Mouse (Mus musculus) spleen, adult 2 months (tissue): ENCODE measurements around the gene Gsc2.

Experiments
- CTCF ChIP-seq: fragments of 200-500 bp; IDR thresholded peaks from 2 replicates; pipeline ENCODE4 v1.5.1; 2011; ENCODE audit warnings: mild to moderate bottlenecking, inconsistent platforms; ENCODE audit not compliant: insufficient read depth, insufficient read length, insufficient replicate concordance; ENCODE audit errors: extremely low read depth
- POLR2A ChIP-seq: fragments of 200-500 bp; IDR thresholded peaks from 2 replicates; pipeline ENCODE4 v1.6.1; 2011; ENCODE audit warnings: low read depth, low read length, inconsistent platforms

DNA sequence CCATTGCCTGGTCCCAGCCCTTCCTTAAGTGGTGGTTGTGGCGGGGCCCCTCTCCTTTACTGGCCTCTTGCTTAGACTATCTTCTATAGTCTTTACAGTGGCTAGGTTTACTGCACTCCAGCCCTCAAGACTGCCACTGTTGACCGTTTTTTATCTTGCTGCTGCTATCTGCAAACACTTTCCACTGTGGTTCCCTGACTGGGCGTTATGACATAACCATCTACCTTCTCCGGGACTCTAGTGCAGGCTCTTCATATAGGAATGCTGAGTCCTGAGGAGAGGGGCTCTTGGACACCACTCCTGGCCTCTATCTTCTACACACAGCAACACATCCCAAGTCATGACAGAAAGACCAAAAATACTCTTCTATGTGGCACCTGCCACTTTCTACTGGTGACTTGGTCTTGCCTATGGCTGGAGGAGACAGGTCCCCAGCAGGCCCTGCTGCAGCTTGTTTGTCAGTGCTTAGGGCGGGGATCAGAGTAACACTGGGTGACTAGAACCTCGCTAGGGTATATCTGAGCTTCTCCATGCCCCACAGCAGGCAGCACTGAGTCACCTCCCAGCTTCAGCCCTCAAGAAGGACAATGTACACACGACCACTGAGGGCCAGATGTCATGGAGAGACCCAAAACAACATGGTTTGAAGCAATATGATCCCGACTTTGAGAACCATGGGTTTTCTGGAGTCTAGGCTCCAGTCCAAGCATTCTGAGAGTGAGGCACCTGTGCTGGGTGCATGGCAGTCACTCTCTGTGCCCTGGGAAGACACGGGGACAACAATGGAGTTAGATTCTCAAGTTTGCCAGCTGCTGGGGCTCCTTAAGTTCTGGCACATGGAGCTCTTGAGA, 19.0 kb upstream of the Gsc2 start:
- TF ChIP-seq POLR2A (no peak), CTCF (no peak)
